Mouse (Mus musculus): ENCODE results near the gene St6galnac1. TPM values are rescaled to one million over a fixed set of nuclear protein-coding genes. Genes with fewer than 3 reads are reported as not detected.

Gene St6galnac1
- polyA plus RNA-seq, 2 experiments from 2014 or later, result 12.6 to 13.9 TPM

GRCm38 (mm10) chr11:116725031-116725948, 50.0 kb downstream of the St6galnac1 start:
- ATAC-seq, result no peak

GRCm38 (mm10) chr11:116723064-116723463, 52.2 kb downstream of the St6galnac1 start:
- no peak for ATAC-seq

GRCm38 (mm10) chr11:116721548-116722271, 53.6 kb downstream of the St6galnac1 start:
- ATAC-seq, result no peak

- ATAC-seq, result no peak
Measured at GRCm38 (mm10) chr11:116720319-116720865, 54.9 kb downstream of the St6galnac1 start.

Other genes with a start within 250 kb of the St6galnac1 start
- gene Sphk1, start 244.6 kb downstream of the St6galnac1 start, polyA plus RNA-seq (2017; shearing (Covaris generic)), result not detected
- 1 to 10 TPM; 2.2 TPM for gene Ube2o, start 194.1 kb downstream of the St6galnac1 start, polyA plus RNA-seq (2017; shearing (Covaris generic))
- not detected for gene Aanat, start 189.1 kb downstream of the St6galnac1 start, polyA plus RNA-seq (2017; shearing (Covaris generic))
- gene Rhbdf2, start 148.5 kb downstream of the St6galnac1 start, polyA plus RNA-seq (2017; shearing (Covaris generic)), result 1 to 10 TPM; 4.9 to 5.0 TPM
- gene Prcd, start 122.0 kb downstream of the St6galnac1 start, polyA plus RNA-seq (2017; shearing (Covaris generic)), result not detected
- gene Cygb, start 121.2 kb downstream of the St6galnac1 start, polyA plus RNA-seq (2017; shearing (Covaris generic)), result not detected
- not detected for gene Mxra7, start 52.5 kb upstream of the St6galnac1 start, polyA plus RNA-seq (2017; shearing (Covaris generic))
- gene Mettl23, start 67.8 kb upstream of the St6galnac1 start, polyA plus RNA-seq (2017; shearing (Covaris generic)), result 100 to 1,000 TPM; 105 to 149 TPM
- 10 to 100 TPM; 50.0 to 55.7 TPM for gene Jmjd6, start 67.9 kb upstream of the St6galnac1 start, polyA plus RNA-seq (2017; shearing (Covaris generic))
- 10 to 100 TPM; 18.9 to 21.1 TPM for gene Mfsd11, start 76.9 kb upstream of the St6galnac1 start, polyA plus RNA-seq (2017; shearing (Covaris generic))
- gene Srsf2, start 77.6 kb upstream of the St6galnac1 start, polyA plus RNA-seq (2017; shearing (Covaris generic)), result 100 to 1,000 TPM; 256 to 305 TPM
- not detected for gene Mgat5b, start 143.4 kb upstream of the St6galnac1 start, polyA plus RNA-seq (2017; shearing (Covaris generic))